Mouse (Mus musculus): Measurements from ENCODE around the gene Hist1h3f.

- no peak for TF ChIP-seq CTCF (IDR thresholded peaks at IDR 0.05; ENCODE audit: control insufficient read depth, insufficient read depth, insufficient replicate concordance, low read depth, low read length)
- TF ChIP-seq POLR2A (IDR thresholded peaks at IDR 0.05; ENCODE audit: control insufficient read depth, low read depth, low read length) = no peak
Observed at GRCm38 (mm10) chr13:23552962-23553361, 9.1 kb downstream of the Hist1h3f start, which contains the start of gene Hist1h1d.
